In genomic region chr6:85223498-85224150, GRCm38 (mm10) we compare ENCODE assay signal across 16 mouse cellular contexts. TPM values are rescaled to one million over a fixed set of nuclear protein-coding genes. Genes with fewer than 3 reads are reported as not detected.
DNase-seq lines count a peak whose midpoint lies in the region; ATAC-seq and TF ChIP-seq lines count a peak whose summit lies in the region.
"Had no signal": no experiment of that assay in that cellular context is flagged by ENCODE, and none has a peak within 500 bp of the region (broad histone marks: within the 10 kb centered on the region; RNA-seq: fewer than 3 reads in every experiment).

No protein-coding gene starts in this region.

- no peak for TF ChIP-seq CTCF in ES-Bruce4 (IDR thresholded peaks at IDR 0.05; ENCODE audit: low read depth, low read length)

- no peak overlapping the region for H3K27ac ChIP-seq in ES-Bruce4 (ENCODE audit: insufficient read depth, low read length)
- H3K27ac ChIP-seq in forebrain, embryonic 14.5 days (ENCODE audit: low read depth, low read length), result peak overlapping the region; percentile 55
- no peak overlapping the region for H3K27ac ChIP-seq in kidney, embryonic 14.5 days (ENCODE audit: low read depth, low read length)
- H3K27ac ChIP-seq: heart, embryonic 15.5 days; hindbrain, embryonic 14.5 days; limb, embryonic 15.5 days had no signal

- H3K36me3 ChIP-seq in ES-Bruce4 (ENCODE audit: control insufficient read depth, insufficient read depth, low read length, poor library complexity, severe bottlenecking), result no peaks in the 10 kb centered on the region
- H3K36me3 ChIP-seq in forebrain, embryonic 14.5 days (ENCODE audit: control insufficient read depth, insufficient read depth, low read length), result no peaks in the 10 kb centered on the region
- no peaks in the 10 kb centered on the region for H3K36me3 ChIP-seq in kidney, embryonic 14.5 days (ENCODE audit: control insufficient read depth, insufficient read depth, low read length)
- H3K36me3 ChIP-seq: heart, embryonic 15.5 days; limb, embryonic 15.5 days had no signal

- ATAC-seq in forebrain, embryonic 14.5 days, result peak; percentile 35
- ATAC-seq in megakaryocyte-erythroid progenitor cell, adult 5-6 weeks (replicated peaks; ENCODE audit: low FRiP score, low TSS enrichment, poor library complexity, severe bottlenecking), result no peak
- no peak for ATAC-seq in inflammation-experienced regulatory T-cells, adult 6 months
- no peak for ATAC-seq in kidney, embryonic 14.5 days (ENCODE audit: low FRiP score, low TSS enrichment)

- no peak overlapping the region for H3K4me2 ChIP-seq in forebrain, embryonic 14.5 days (ENCODE audit: low read length)
- H3K4me2 ChIP-seq in kidney, embryonic 14.5 days (replicated peaks; ENCODE audit: low read depth, low read length), result no peak overlapping the region
- H3K4me2 ChIP-seq: heart, embryonic 15.5 days; hindbrain, embryonic 14.5 days; limb, embryonic 15.5 days had no signal

- no peak overlapping the region for H3K4me3 ChIP-seq in ES-Bruce4 (ENCODE audit: low read depth, low read length)
- no peak overlapping the region for H3K4me3 ChIP-seq in forebrain, embryonic 14.5 days (ENCODE audit: low read depth, low read length)
- H3K4me3 ChIP-seq in kidney, embryonic 14.5 days (ENCODE audit: low read length), result no peak overlapping the region
- H3K4me3 ChIP-seq: heart, embryonic 15.5 days; left cerebral cortex, adult 2 months; limb, embryonic 15.5 days had no signal

- H3K9ac ChIP-seq in ES-Bruce4 (ENCODE audit: low read depth, poor library complexity, severe bottlenecking), result no peak overlapping the region
- H3K9ac ChIP-seq in forebrain, embryonic 14.5 days (ENCODE audit: low read length), result no peak overlapping the region
- no peak overlapping the region for H3K9ac ChIP-seq in kidney, embryonic 14.5 days (ENCODE audit: low read depth, low read length)
- H3K9ac ChIP-seq: heart, embryonic 15.5 days; hindbrain, embryonic 14.5 days; limb, embryonic 15.5 days had no signal

- no peaks in the 10 kb centered on the region for H3K9me3 ChIP-seq in ES-Bruce4 (replicated peaks; ENCODE audit: control insufficient read depth, insufficient read depth, low read length, poor library complexity, severe bottlenecking)
- no peaks in the 10 kb centered on the region for H3K9me3 ChIP-seq in forebrain, embryonic 14.5 days (replicated peaks; ENCODE audit: control insufficient read depth, low read length)
- no peaks in the 10 kb centered on the region for H3K9me3 ChIP-seq in kidney, embryonic 14.5 days (ENCODE audit: control insufficient read depth, low read length)
- H3K9me3 ChIP-seq: heart, embryonic 15.5 days; limb, embryonic 15.5 days had no signal

- TF ChIP-seq EP300 in ES-Bruce4 (IDR thresholded peaks at IDR 0.05; ENCODE audit: insufficient read depth, low read depth, low read length), result peak; percentile 68; the same call in 1 of the 2 replicates

- H3K27me3 ChIP-seq in ES-Bruce4 (ENCODE audit: control insufficient read depth, insufficient read depth, low read length, poor library complexity, severe bottlenecking), result no peaks in the 10 kb centered on the region
- H3K27me3 ChIP-seq in forebrain, embryonic 14.5 days (replicated peaks; ENCODE audit: control insufficient read depth, insufficient read depth, low read length), result no peaks in the 10 kb centered on the region
- H3K27me3 ChIP-seq in kidney, embryonic 14.5 days (ENCODE audit: control insufficient read depth, insufficient read depth, low read length), result no peaks in the 10 kb centered on the region
- H3K27me3 ChIP-seq: heart, embryonic 15.5 days; limb, embryonic 15.5 days had no signal

- WGBS in forebrain, embryonic 14.5 days, result 39% methylated on average over 14 of the region's 14 CpGs
- 43% methylated on average over 14 of the region's 14 CpGs for WGBS in kidney, embryonic 14.5 days

- no peak for TF ChIP-seq POLR2A in ES-Bruce4 (IDR thresholded peaks at IDR 0.05; ENCODE audit: insufficient read depth, low read length)

- peaks cover 4% of the 10 kb centered on the region for H3K4me1 ChIP-seq in ES-Bruce4 (ENCODE audit: control insufficient read depth, insufficient read depth, low read length)
- H3K4me1 ChIP-seq in forebrain, embryonic 14.5 days (ENCODE audit: control insufficient read depth, insufficient read depth, low read length), result peaks cover 32% of the 10 kb centered on the region
- peaks cover 4% of the 10 kb centered on the region; the same call in 1 of the 2 replicates for H3K4me1 ChIP-seq in kidney, embryonic 14.5 days (ENCODE audit: control insufficient read depth, insufficient read depth, low read length)
- H3K4me1 ChIP-seq: heart, embryonic 15.5 days had no signal

- peak; percentile 28 for DNase-seq in R1 (ENCODE audit: low read depth, low spot score)
- DNase-seq in embryo, embryonic 10 days (ENCODE audit: low spot score), result peak; percentile 70
- no peak for DNase-seq in forebrain, embryonic 14.5 days (ENCODE audit: low spot score)
- DNase-seq: lung, adult 18-20 months; right cerebral cortex, postnatal 14 days had no signal

RNA-seq across cellular contexts. Expression of gene Emx1, which starts 36.4 kb away (rescaled TPM):
- polyA plus RNA-seq in ES-Bruce4 (2011; ENCODE audit: insufficient read depth, insufficient read length, low read depth, missing spikeins), result 0.56 and 1.8 TPM in 2 replicates
- polyA plus RNA-seq in forebrain, embryonic 14.5 days (2014; fragmentation: Nextera tagmentation; extraction: Ambion mirVana), result 61.3 and 68.6 TPM in 2 replicates
- not detected in 2 replicates for total RNA-seq in megakaryocyte-erythroid progenitor cell, adult 5-6 weeks (2014; fragmentation: Nextera tagmentation)
- not detected in 2 replicates for total RNA-seq in megakaryocyte-erythroid progenitor cell, adult 5-6 weeks (2017)
- not detected for polyA plus RNA-seq in inflammation-experienced regulatory T-cells, adult 6 months (2017; shearing (Covaris generic))
- 7.5 and 8.5 TPM in 2 replicates for polyA plus RNA-seq in kidney, embryonic 14.5 days (2014; fragmentation: Nextera tagmentation; extraction: Ambion mirVana)
- total RNA-seq: adrenal gland, postnatal 36 days; megakaryocyte, adult 5-6 weeks had no signal
- polyA plus RNA-seq: heart, embryonic 15.5 days; hindbrain, embryonic 14.5 days; thymus, postnatal 0 days had no signal
